Mouse (Mus musculus): ENCODE measurements at regions not wholly inside any gene's neighbourhood (a gene's known extent, or its start where the extent isn't known, plus 50 kb on each side); places are given as distances from the start of the nearest gene placed in this dataset.

GRCm38 (mm10) chr12:12527766-12528477 is 266.0 kb downstream of the Fam49a start:
- 87% methylated on average over 7 of the region's 7 CpGs for WGBS
- Histone ChIP-seq H3K27ac (ENCODE audit: insufficient read depth, low read length) (no peak overlapping the region), H3K4me3 (ENCODE audit: extremely low read depth, insufficient read depth, insufficient read length) (no peak overlapping the region), H3K36me3 (ENCODE audit: control insufficient read depth, insufficient read depth, low read length) (no peaks in the 10 kb centered on the region), H3K4me1 (ENCODE audit: control insufficient read depth, insufficient read depth, insufficient read length) (no peaks in the 10 kb centered on the region), H3K27me3 (ENCODE audit: control insufficient read depth, insufficient read depth, low read length) (no peaks in the 10 kb centered on the region)
- TF ChIP-seq CTCF (IDR thresholded peaks at IDR 0.05; ENCODE audit: extremely low read depth, insufficient read depth, insufficient read length, insufficient replicate concordance) (no peak), POLR2A (IDR thresholded peaks at IDR 0.05; ENCODE audit: low read depth, low read length) (no peak)
- DNase-seq (ENCODE audit: low read depth in 1 of 2, low spot score in 2 of 2): no peak

- no peak overlapping the region for H3K27ac ChIP-seq (ENCODE audit: insufficient read depth, low read length)
- no peaks in the 10 kb centered on the region for H3K36me3 ChIP-seq (ENCODE audit: control insufficient read depth, insufficient read depth, low read length)
- H3K27me3 ChIP-seq (ENCODE audit: control insufficient read depth, insufficient read depth, low read length): no peaks in the 10 kb centered on the region
- H3K4me3 ChIP-seq (ENCODE audit: extremely low read depth, insufficient read depth, insufficient read length): no peak overlapping the region
- 82% methylated on average over 3 of the region's 3 CpGs for WGBS
- H3K4me1 ChIP-seq (ENCODE audit: control insufficient read depth, insufficient read depth, insufficient read length): no peaks in the 10 kb centered on the region
- TF ChIP-seq POLR2A (IDR thresholded peaks at IDR 0.05; ENCODE audit: low read depth, low read length) (no peak), CTCF (IDR thresholded peaks at IDR 0.05; ENCODE audit: extremely low read depth, insufficient read depth, insufficient read length, insufficient replicate concordance) (no peak)
- no peak for DNase-seq (ENCODE audit: low read depth in 1 of 2, low spot score in 2 of 2)
Measured at GRCm38 (mm10) chr12:12527366-12527765, 265.4 kb downstream of the Fam49a start.

- H3K27me3 ChIP-seq (ENCODE audit: control insufficient read depth, insufficient read depth, low read length): no peaks in the 10 kb centered on the region
- H3K4me1 ChIP-seq (ENCODE audit: control insufficient read depth, insufficient read depth, insufficient read length): no peaks in the 10 kb centered on the region
- H3K27ac ChIP-seq (ENCODE audit: insufficient read depth, low read length): no peak overlapping the region
- H3K4me3 ChIP-seq (ENCODE audit: extremely low read depth, insufficient read depth, insufficient read length): no peak overlapping the region
- DNase-seq (ENCODE audit: low read depth in 1 of 2, low spot score in 2 of 2): no peak
- TF ChIP-seq CTCF (IDR thresholded peaks at IDR 0.05; ENCODE audit: extremely low read depth, insufficient read depth, insufficient read length, insufficient replicate concordance) (no peak), POLR2A (IDR thresholded peaks at IDR 0.05; ENCODE audit: low read depth, low read length) (no peak)
- no peaks in the 10 kb centered on the region for H3K36me3 ChIP-seq (ENCODE audit: control insufficient read depth, insufficient read depth, low read length)
- WGBS: 87% methylated on average over 8 of the region's 8 CpGs
Measured at GRCm38 (mm10) chr12:12520311-12520852, 258.4 kb downstream of the Fam49a start.

- no peak overlapping the region for H3K27ac ChIP-seq (ENCODE audit: insufficient read depth, low read length)
- H3K4me1 ChIP-seq (ENCODE audit: control insufficient read depth, insufficient read depth, insufficient read length): no peaks in the 10 kb centered on the region
- no peak for TF ChIP-seq POLR2A (IDR thresholded peaks at IDR 0.05; ENCODE audit: low read depth, low read length)
- no peak for TF ChIP-seq CTCF (IDR thresholded peaks at IDR 0.05; ENCODE audit: extremely low read depth, insufficient read depth, insufficient read length, insufficient replicate concordance)
- no peaks in the 10 kb centered on the region for H3K36me3 ChIP-seq (ENCODE audit: control insufficient read depth, insufficient read depth, low read length)
- no peak for DNase-seq (ENCODE audit: low read depth in 1 of 2, low spot score in 2 of 2)
- WGBS: 83% methylated on average over 5 of the region's 5 CpGs
- no peak overlapping the region for H3K4me3 ChIP-seq (ENCODE audit: extremely low read depth, insufficient read depth, insufficient read length)
- no peaks in the 10 kb centered on the region for H3K27me3 ChIP-seq (ENCODE audit: control insufficient read depth, insufficient read depth, low read length)
Measured at GRCm38 (mm10) chr12:12518490-12519070, 256.6 kb downstream of the Fam49a start.

GRCm38 (mm10) chr12:12517020-12517419 is 255.1 kb downstream of the Fam49a start:
- no peaks in the 10 kb centered on the region for H3K27me3 ChIP-seq (ENCODE audit: control insufficient read depth, insufficient read depth, low read length)
- no peak overlapping the region for H3K4me3 ChIP-seq (ENCODE audit: extremely low read depth, insufficient read depth, insufficient read length)
- no peaks in the 10 kb centered on the region for H3K36me3 ChIP-seq (ENCODE audit: control insufficient read depth, insufficient read depth, low read length)
- H3K4me1 ChIP-seq (ENCODE audit: control insufficient read depth, insufficient read depth, insufficient read length): no peaks in the 10 kb centered on the region
- H3K27ac ChIP-seq (ENCODE audit: insufficient read depth, low read length): no peak overlapping the region
- TF ChIP-seq CTCF (IDR thresholded peaks at IDR 0.05; ENCODE audit: extremely low read depth, insufficient read depth, insufficient read length, insufficient replicate concordance): no peak
- TF ChIP-seq POLR2A (IDR thresholded peaks at IDR 0.05; ENCODE audit: low read depth, low read length): no peak
- 91% methylated on average over 4 of the region's 4 CpGs for WGBS
- no peak for DNase-seq (ENCODE audit: low read depth in 1 of 2, low spot score in 2 of 2)

GRCm38 (mm10) chr12:12510764-12511163 is 248.8 kb downstream of the Fam49a start:
- H3K36me3 ChIP-seq (ENCODE audit: control insufficient read depth, insufficient read depth, low read length): no peaks in the 10 kb centered on the region
- DNase-seq (ENCODE audit: low read depth in 1 of 2, low spot score in 2 of 2): no peak
- no peaks in the 10 kb centered on the region for H3K4me1 ChIP-seq (ENCODE audit: control insufficient read depth, insufficient read depth, insufficient read length)
- H3K27me3 ChIP-seq (ENCODE audit: control insufficient read depth, insufficient read depth, low read length): no peaks in the 10 kb centered on the region
- TF ChIP-seq POLR2A (IDR thresholded peaks at IDR 0.05; ENCODE audit: low read depth, low read length) (no peak), CTCF (IDR thresholded peaks at IDR 0.05; ENCODE audit: extremely low read depth, insufficient read depth, insufficient read length, insufficient replicate concordance) (no peak)
- H3K27ac ChIP-seq (ENCODE audit: insufficient read depth, low read length): no peak overlapping the region
- no peak overlapping the region for H3K4me3 ChIP-seq (ENCODE audit: extremely low read depth, insufficient read depth, insufficient read length)

All from spleen, adult 2 months (tissue).